ENCODE assay signal across 13 mouse cellular contexts in genomic region chr7:125584005-125584369, GRCm38 (mm10).
"Had no signal": no experiment of that assay in that cellular context is flagged by ENCODE, and none has a peak within 500 bp of the region (broad histone marks: within the 10 kb centered on the region; RNA-seq: fewer than 3 reads in every experiment).

No protein-coding gene starts in this region.

- DNase-seq: kidney, adult 18-20 months; kidney, adult 9 months; kidney, postnatal 25 days; layer of hippocampus, adult 9-11 months; liver; lung, adult 18-20 months; lung, postnatal 14 days; retina, postnatal 1 day; right cerebral cortex, postnatal 25 days had no signal

- ATAC-seq: inflammation-experienced regulatory T-cells, adult 6 months; intestine, embryonic 16.5 days; liver, embryonic 12.5 days; midbrain, embryonic 15.5 days had no signal
